22 mouse cellular contexts compared by ENCODE assay signal in genomic region chr6:114000928-114001327, GRCm38 (mm10). TPM values are rescaled to one million over a fixed set of nuclear protein-coding genes. Genes with fewer than 3 reads are reported as not detected.
DNase-seq lines count a peak whose midpoint lies in the region; ATAC-seq lines count a peak whose summit lies in the region.
"Had no signal": no experiment of that assay in that cellular context is flagged by ENCODE, and none has a peak within 500 bp of the region (broad histone marks: within the 10 kb centered on the region; RNA-seq: fewer than 3 reads in every experiment).

No protein-coding gene starts in this region.

- H3K27ac ChIP-seq in liver, embryonic 11.5 days (ENCODE audit: low read depth, low read length), result no peak overlapping the region
- H3K27ac ChIP-seq: embryonic facial prominence, embryonic 10.5 days; embryonic facial prominence, embryonic 13.5 days; forebrain, embryonic 12.5 days; gastrocnemius, adult 2 months; hindbrain, embryonic 13.5 days had no signal

- H3K36me3 ChIP-seq in liver, embryonic 11.5 days (ENCODE audit: control insufficient read depth, insufficient read depth, low read length), result no peaks in the 10 kb centered on the region
- H3K36me3 ChIP-seq: embryonic facial prominence, embryonic 10.5 days; embryonic facial prominence, embryonic 13.5 days; forebrain, embryonic 12.5 days; hindbrain, embryonic 13.5 days had no signal

- H3K9me3 ChIP-seq in liver, embryonic 11.5 days (ENCODE audit: control insufficient read depth, low read length), result no peaks in the 10 kb centered on the region
- H3K9me3 ChIP-seq: embryonic facial prominence, embryonic 10.5 days; embryonic facial prominence, embryonic 13.5 days; forebrain, embryonic 12.5 days had no signal

- H3K9ac ChIP-seq in liver, embryonic 11.5 days (ENCODE audit: low read depth, low read length), result no peak overlapping the region
- H3K9ac ChIP-seq: embryonic facial prominence, embryonic 13.5 days; forebrain, embryonic 12.5 days; hindbrain, embryonic 13.5 days had no signal

- H3K27me3 ChIP-seq in liver, embryonic 11.5 days (replicated peaks; ENCODE audit: control insufficient read depth, insufficient read depth, low read length), result peaks cover 3% of the 10 kb centered on the region; the same call in 1 of the 2 replicates
- H3K27me3 ChIP-seq: embryonic facial prominence, embryonic 13.5 days; hindbrain, embryonic 13.5 days had no signal

- no peaks in the 10 kb centered on the region for H3K4me1 ChIP-seq in liver, embryonic 11.5 days (replicated peaks; ENCODE audit: control insufficient read depth, insufficient read depth, low read length)
- H3K4me1 ChIP-seq: embryonic facial prominence, embryonic 13.5 days; forebrain, embryonic 12.5 days; hindbrain, embryonic 13.5 days had no signal

- 71% methylated on average over 6 of the region's 6 CpGs for WGBS in liver, embryonic 11.5 days

- H3K4me3 ChIP-seq in liver, embryonic 11.5 days (ENCODE audit: low read depth, low read length), result no peak overlapping the region
- H3K4me3 ChIP-seq: embryonic facial prominence, embryonic 10.5 days; embryonic facial prominence, embryonic 13.5 days; erythroblast, embryonic 14.5 days; forebrain, embryonic 12.5 days; gastrocnemius, adult 2 months; hindbrain, embryonic 13.5 days had no signal

- H3K4me2 ChIP-seq in liver, embryonic 11.5 days, result no peak overlapping the region
- H3K4me2 ChIP-seq: embryonic facial prominence, embryonic 13.5 days; forebrain, embryonic 12.5 days; heart, embryonic 11.5 days; hindbrain, embryonic 13.5 days had no signal

- 0 out of 2 replicates have a peak, but pooled peaks have one; percentile 45 for ATAC-seq in cerebellum, adult (ENCODE audit: insufficient number of reproducible peaks, low FRiP score, low TSS enrichment)
- no peak for ATAC-seq in liver, embryonic 11.5 days (replicated peaks; ENCODE audit: low FRiP score)
- ATAC-seq: intestine, embryonic 16.5 days had no signal

- DNase-seq in cerebellum, postnatal 4 days (ENCODE audit: low spot score in 2 of 2), result no peak
- peak; percentile 61 for DNase-seq in cerebellum, adult 11-12 months
- peak; percentile 58 for DNase-seq in cerebellum, adult 8-10 months
- DNase-seq in cerebellum, postnatal 25 days, result peak; percentile 68 to 75
- DNase-seq in T-cell, adult 2 months (ENCODE audit: low spot score), result no peak
- DNase-seq in liver, embryonic 11.5 days (ENCODE audit: low spot score), result no peak
- DNase-seq in urinary bladder, postnatal 14 days (ENCODE audit: low spot score), result no peak
- DNase-seq: adrenal gland, postnatal 14 days; embryo, embryonic 11 days; gastrocnemius, adult 2 months; gastrocnemius, postnatal 14 days; heart, adult 11 months; kidney, adult 18-20 months; kidney, adult 9 months had no signal

RNA-seq across cellular contexts. Expression of gene Atp2b2, which starts 41.5 kb away (rescaled TPM):
- 0.58 and 0.62 TPM in 2 replicates for polyA plus RNA-seq in liver, embryonic 11.5 days (2014; fragmentation: Nextera tagmentation; extraction: Ambion mirVana)
- polyA plus RNA-seq: erythroblast, embryonic 14.5 days had no signal

Comparison
In these comparisons a context has a peak if more than half of its experiments do, and no peak if none do; other contexts are left out.
1. DNase-seq: peak in cerebellum, adult 11-12 months (single experiment), cerebellum, adult 8-10 months (single experiment) and cerebellum, postnatal 25 days (2 of 2); none in cerebellum, postnatal 4 days (0 of 2), T-cell, adult 2 months (single experiment), liver, embryonic 11.5 days (single experiment) and urinary bladder, postnatal 14 days (single experiment).